Mouse (Mus musculus): ENCODE data around the gene Tut4. TPM values are rescaled to one million over a fixed set of nuclear protein-coding genes. Genes with fewer than 3 reads are reported as not detected.

Tut4 gene
- polyA plus RNA-seq, 1 experiment from 2014 or later: 59.0 TPM

- Histone ChIP-seq H3K27me3 (ENCODE audit: control insufficient read depth, insufficient read depth, low read length) (no peaks in the 10 kb centered on the region), H3K4me3 (replicated peaks; ENCODE audit: low read depth, low read length) (peak overlapping the region; percentile 98), H3K9ac (replicated peaks; ENCODE audit: low read length) (peak overlapping the region; percentile 97), H3K4me1 (ENCODE audit: control insufficient read depth, insufficient read depth, low read length) (peaks cover 15% of the 10 kb centered on the region), H3K4me2 (ENCODE audit: low read length) (peak overlapping the region; percentile 82), H3K27ac (replicated peaks; ENCODE audit: low read depth, low read length) (no peak overlapping the region), H3K9me3 (ENCODE audit: control insufficient read depth, low read length) (no peaks in the 10 kb centered on the region), H3K36me3 (ENCODE audit: control insufficient read depth, insufficient read depth, low read length) (no peaks in the 10 kb centered on the region)
- 72% methylated on average over 5 of the region's 5 CpGs for WGBS
- ATAC-seq (ENCODE audit: low FRiP score, low TSS enrichment): no peak
- no peak for DNase-seq
Observed at GRCm38 (mm10) chr4:108461262-108461903, 2.2 kb downstream of the Tut4 start.

- Histone ChIP-seq H3K9me3 (ENCODE audit: control insufficient read depth, low read length) (0 out of 2 replicates have a peak, but pooled peaks cover 3% of the 10 kb centered on the region), H3K9ac (replicated peaks; ENCODE audit: low read length) (no peak overlapping the region), H3K4me1 (ENCODE audit: control insufficient read depth, insufficient read depth, low read length) (no peaks in the 10 kb centered on the region), H3K27me3 (ENCODE audit: control insufficient read depth, insufficient read depth, low read length) (no peaks in the 10 kb centered on the region), H3K4me3 (replicated peaks; ENCODE audit: low read depth, low read length) (no peak overlapping the region), H3K36me3 (ENCODE audit: control insufficient read depth, insufficient read depth, low read length) (no peaks in the 10 kb centered on the region), H3K4me2 (ENCODE audit: low read length) (no peak overlapping the region), H3K27ac (replicated peaks; ENCODE audit: low read depth, low read length) (no peak overlapping the region)
- DNase-seq (no peak), ATAC-seq (ENCODE audit: low FRiP score, low TSS enrichment) (no peak)
- 100% methylated on average over 2 of the region's 2 CpGs for WGBS
Observed at GRCm38 (mm10) chr4:108473586-108473985, 14.4 kb downstream of the Tut4 start.

GRCm38 (mm10) chr4:108482776-108483175 lies 23.6 kb downstream of the Tut4 start:
- no peaks in the 10 kb centered on the region for H3K27me3 ChIP-seq (ENCODE audit: control insufficient read depth, insufficient read depth, low read length)
- DNase-seq (no peak), ATAC-seq (ENCODE audit: low FRiP score, low TSS enrichment) (no peak)
- peaks cover 46% of the 10 kb centered on the region for H3K36me3 ChIP-seq (ENCODE audit: control insufficient read depth, insufficient read depth, low read length)
- no peak overlapping the region for H3K27ac ChIP-seq (replicated peaks; ENCODE audit: low read depth, low read length)
- no peaks in the 10 kb centered on the region for H3K9me3 ChIP-seq (ENCODE audit: control insufficient read depth, low read length)
- H3K4me2 ChIP-seq (ENCODE audit: low read length): no peak overlapping the region
- no peak overlapping the region for H3K4me3 ChIP-seq (replicated peaks; ENCODE audit: low read depth, low read length)
- H3K9ac ChIP-seq (replicated peaks; ENCODE audit: low read length): no peak overlapping the region
- H3K4me1 ChIP-seq (ENCODE audit: control insufficient read depth, insufficient read depth, low read length): no peaks in the 10 kb centered on the region

- WGBS: 97% methylated on average over 4 of the region's 4 CpGs
- H3K4me2 ChIP-seq (ENCODE audit: low read length): no peak overlapping the region
- no peak overlapping the region for H3K9ac ChIP-seq (replicated peaks; ENCODE audit: low read length)
- ATAC-seq (ENCODE audit: low FRiP score, low TSS enrichment): no peak
- H3K9me3 ChIP-seq (ENCODE audit: control insufficient read depth, low read length): no peaks in the 10 kb centered on the region
- no peak overlapping the region for H3K4me3 ChIP-seq (replicated peaks; ENCODE audit: low read depth, low read length)
- no peaks in the 10 kb centered on the region for H3K4me1 ChIP-seq (ENCODE audit: control insufficient read depth, insufficient read depth, low read length)
- no peak for DNase-seq
- no peaks in the 10 kb centered on the region for H3K27me3 ChIP-seq (ENCODE audit: control insufficient read depth, insufficient read depth, low read length)
- H3K36me3 ChIP-seq (ENCODE audit: control insufficient read depth, insufficient read depth, low read length): peaks cover 49% of the 10 kb centered on the region
- no peak overlapping the region for H3K27ac ChIP-seq (replicated peaks; ENCODE audit: low read depth, low read length)
Observed at GRCm38 (mm10) chr4:108484230-108484629, 25.0 kb downstream of the Tut4 start.

- Histone ChIP-seq H3K9me3 (ENCODE audit: control insufficient read depth, low read length) (no peaks in the 10 kb centered on the region), H3K4me1 (ENCODE audit: control insufficient read depth, insufficient read depth, low read length) (no peaks in the 10 kb centered on the region), H3K4me3 (replicated peaks; ENCODE audit: low read depth, low read length) (no peak overlapping the region), H3K27ac (replicated peaks; ENCODE audit: low read depth, low read length) (no peak overlapping the region), H3K9ac (replicated peaks; ENCODE audit: low read length) (no peak overlapping the region), H3K36me3 (ENCODE audit: control insufficient read depth, insufficient read depth, low read length) (peaks cover 66% of the 10 kb centered on the region), H3K4me2 (ENCODE audit: low read length) (no peak overlapping the region), H3K27me3 (ENCODE audit: control insufficient read depth, insufficient read depth, low read length) (no peaks in the 10 kb centered on the region)
- DNase-seq (no peak), ATAC-seq (ENCODE audit: low FRiP score, low TSS enrichment) (no peak)
- 92% methylated on average over 2 of the region's 2 CpGs for WGBS
Observed at GRCm38 (mm10) chr4:108503023-108503422, 43.8 kb downstream of the Tut4 start.

- no peaks in the 10 kb centered on the region for H3K9me3 ChIP-seq (ENCODE audit: control insufficient read depth, low read length)
Observed at GRCm38 (mm10) chr4:108539701-108540100, 80.5 kb downstream of the Tut4 start.

GRCm38 (mm10) chr4:108565026-108565425 lies 105.8 kb downstream of the Tut4 start:
- Histone ChIP-seq H3K4me3 (replicated peaks; ENCODE audit: low read depth, low read length) (no peak overlapping the region), H3K27me3 (ENCODE audit: control insufficient read depth, insufficient read depth, low read length) (no peaks in the 10 kb centered on the region), H3K36me3 (ENCODE audit: control insufficient read depth, insufficient read depth, low read length) (peaks cover 92% of the 10 kb centered on the region), H3K27ac (replicated peaks; ENCODE audit: low read depth, low read length) (no peak overlapping the region), H3K4me1 (ENCODE audit: control insufficient read depth, insufficient read depth, low read length) (no peaks in the 10 kb centered on the region), H3K9me3 (ENCODE audit: control insufficient read depth, low read length) (no peaks in the 10 kb centered on the region), H3K9ac (replicated peaks; ENCODE audit: low read length) (no peak overlapping the region), H3K4me2 (ENCODE audit: low read length) (no peak overlapping the region)
- ATAC-seq (ENCODE audit: low FRiP score, low TSS enrichment): no peak
- 88% methylated on average over 1 of the region's 1 CpGs for WGBS
- DNase-seq: no peak

More at GRCm38 (mm10) chr4:108539701-108540100, 80.5 kb downstream of the Tut4 start:
- ATAC-seq (ENCODE audit: low FRiP score, low TSS enrichment) (no peak), DNase-seq (no peak)
- Histone ChIP-seq H3K9ac (replicated peaks; ENCODE audit: low read length) (no peak overlapping the region), H3K4me1 (ENCODE audit: control insufficient read depth, insufficient read depth, low read length) (no peaks in the 10 kb centered on the region), H3K4me3 (replicated peaks; ENCODE audit: low read depth, low read length) (no peak overlapping the region), H3K27me3 (ENCODE audit: control insufficient read depth, insufficient read depth, low read length) (no peaks in the 10 kb centered on the region), H3K27ac (replicated peaks; ENCODE audit: low read depth, low read length) (no peak overlapping the region), H3K4me2 (ENCODE audit: low read length) (no peak overlapping the region), H3K36me3 (ENCODE audit: control insufficient read depth, insufficient read depth, low read length) (peaks cover 26% of the 10 kb centered on the region)
- 96% methylated on average over 2 of the region's 2 CpGs for WGBS

GRCm38 (mm10) chr4:108572644-108573043 lies 113.4 kb downstream of the Tut4 start:
- Histone ChIP-seq H3K27ac (replicated peaks; ENCODE audit: low read depth, low read length) (no peak overlapping the region), H3K36me3 (ENCODE audit: control insufficient read depth, insufficient read depth, low read length) (peaks cover 67% of the 10 kb centered on the region), H3K4me1 (ENCODE audit: control insufficient read depth, insufficient read depth, low read length) (peaks cover 5% of the 10 kb centered on the region), H3K9ac (replicated peaks; ENCODE audit: low read length) (no peak overlapping the region), H3K4me3 (replicated peaks; ENCODE audit: low read depth, low read length) (no peak overlapping the region), H3K4me2 (ENCODE audit: low read length) (no peak overlapping the region), H3K27me3 (ENCODE audit: control insufficient read depth, insufficient read depth, low read length) (no peaks in the 10 kb centered on the region), H3K9me3 (ENCODE audit: control insufficient read depth, low read length) (no peaks in the 10 kb centered on the region)
- ATAC-seq (ENCODE audit: low FRiP score, low TSS enrichment): no peak
- no peak for DNase-seq
- WGBS: 96% methylated on average over 3 of the region's 3 CpGs

Measured in midbrain, embryonic 14.5 days (tissue).